Mouse (Mus musculus) testis, postnatal 14 days (tissue): Measurements from ENCODE around the gene Nrros.

Experiments
- DNase-seq: peaks from one replicate; pipeline ENCODE4 v3.0.0; 2021; ENCODE audit warnings: low spot score

Nrros gene

DNA sequence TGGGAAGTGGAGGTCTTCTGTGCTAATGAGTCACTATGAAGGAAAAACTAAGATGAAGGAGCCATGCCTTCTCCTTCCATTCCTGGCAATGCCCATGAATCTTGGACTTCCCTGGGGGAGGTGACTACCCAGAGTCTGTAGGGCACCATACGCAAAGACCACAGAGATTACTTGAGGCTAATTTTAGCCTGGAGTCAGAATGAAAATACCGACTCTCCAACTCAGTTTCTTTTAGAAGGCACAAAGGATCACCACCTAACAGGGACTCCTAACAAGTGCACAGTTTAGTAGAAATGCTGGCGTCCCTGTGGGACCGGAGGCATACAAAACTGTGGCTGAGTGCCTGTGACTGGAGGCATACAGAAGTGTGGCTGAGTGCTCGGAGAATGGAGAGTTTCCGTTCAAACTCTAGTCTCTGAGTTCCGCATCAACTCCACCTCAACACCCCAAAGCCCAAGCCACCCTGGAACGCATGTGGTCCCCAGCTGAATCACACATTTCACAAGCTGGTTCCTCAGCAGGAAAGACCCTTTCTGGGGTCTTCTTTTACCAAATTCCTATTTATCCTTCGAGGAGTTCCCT is 4.6 kb downstream of the Nrros start:
- no peak for DNase-seq

DNA sequence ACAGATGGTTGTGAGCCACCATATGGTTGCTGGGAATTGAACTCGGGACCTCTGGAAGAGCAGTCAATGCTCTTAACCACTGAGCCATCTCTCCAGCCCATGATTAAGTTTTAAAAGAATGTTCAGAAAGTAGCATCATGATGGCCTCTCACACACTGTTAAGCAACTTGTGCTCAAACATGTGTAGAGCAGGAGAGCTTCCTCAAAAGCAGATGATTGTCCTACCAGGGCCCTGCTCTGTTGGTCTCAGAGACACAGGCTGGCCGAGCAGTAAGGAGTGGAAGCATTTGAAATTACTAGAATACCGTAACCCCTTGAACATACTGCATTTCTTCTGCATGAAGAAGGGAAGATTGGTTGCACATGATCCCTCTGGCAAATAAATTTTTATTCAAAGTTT is 6.4 kb downstream of the Nrros start:
- no peak for DNase-seq

DNA sequence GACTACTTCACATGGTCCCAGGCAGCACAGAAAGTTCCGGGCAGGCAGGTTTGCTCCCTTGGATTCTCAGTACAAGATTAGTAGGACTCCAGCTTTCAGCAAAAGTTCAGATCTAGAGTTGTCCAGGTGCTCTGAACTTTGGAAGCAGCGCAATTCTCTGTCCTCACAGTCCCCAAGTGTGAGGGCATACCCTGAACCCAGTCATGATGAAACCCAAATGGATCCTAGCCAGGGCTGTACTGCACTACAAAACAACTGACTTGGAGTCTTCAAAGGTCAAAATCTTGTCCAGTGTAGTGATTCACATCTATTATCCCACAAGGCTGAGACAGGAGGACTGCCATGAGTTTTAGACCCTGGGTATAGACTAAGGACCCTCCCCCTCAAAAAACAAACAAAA is 8.0 kb downstream of the Nrros start:
- DNase-seq, result no peak

DNA sequence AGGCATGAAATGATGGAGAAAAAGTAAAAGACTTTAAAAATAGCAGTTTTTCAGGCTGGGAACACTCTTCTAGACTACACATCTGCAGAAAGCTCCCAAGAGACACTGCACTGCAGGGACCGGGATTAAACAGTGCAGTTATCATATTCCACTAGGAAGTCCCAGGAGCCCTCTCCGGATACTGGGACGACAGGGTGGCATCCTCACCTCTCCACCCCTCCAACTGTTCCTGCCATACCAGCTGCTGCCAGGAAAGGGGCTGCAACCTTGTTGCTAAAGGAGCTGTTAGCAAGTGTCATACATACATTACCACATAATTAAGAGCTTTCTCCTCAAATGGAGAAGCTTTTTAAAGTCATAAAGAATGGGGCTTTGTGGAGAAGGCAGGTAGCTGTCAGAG is 8.7 kb downstream of the Nrros start:
- no peak for DNase-seq

DNA sequence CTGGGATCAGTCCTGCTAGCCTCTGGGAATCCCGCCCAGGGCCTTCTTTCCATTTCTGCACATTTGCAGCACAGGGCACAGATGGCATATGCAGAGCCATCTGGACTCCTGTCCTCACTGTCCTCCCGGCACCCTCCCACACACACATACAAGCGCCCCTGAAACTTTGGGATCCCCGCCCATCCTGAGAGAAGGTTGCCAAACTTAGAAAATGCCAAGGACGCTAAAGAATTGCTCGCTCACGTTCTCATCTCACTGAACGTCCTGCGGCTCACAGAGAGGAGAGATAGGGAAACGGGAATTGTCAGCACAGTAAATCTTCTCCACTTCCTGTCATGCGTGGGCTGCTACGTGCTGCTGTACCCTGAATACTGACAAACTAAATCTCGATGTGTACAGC is 11.0 kb downstream of the Nrros start:
- DNase-seq, result peak; percentile 42

DNA sequence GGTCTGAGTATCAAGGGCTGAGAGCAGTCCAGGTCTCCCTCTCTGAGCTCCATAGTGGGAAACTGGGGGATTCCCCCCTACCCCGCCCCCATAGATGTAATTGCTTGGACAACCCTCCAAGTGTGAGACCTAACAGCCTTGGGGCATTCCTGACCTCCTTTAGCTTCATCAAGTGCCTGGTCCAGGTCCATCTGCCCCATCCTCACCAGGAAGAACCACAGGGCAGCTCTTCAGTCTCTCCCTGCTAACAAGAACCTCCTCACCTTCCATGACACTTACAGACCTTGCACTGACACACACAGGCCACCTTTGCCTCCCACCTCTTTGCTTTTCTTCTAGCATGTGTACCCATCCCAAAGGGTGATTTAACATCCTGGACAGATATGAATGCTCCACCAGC is 11.4 kb downstream of the Nrros start:
- no peak for DNase-seq

DNA sequence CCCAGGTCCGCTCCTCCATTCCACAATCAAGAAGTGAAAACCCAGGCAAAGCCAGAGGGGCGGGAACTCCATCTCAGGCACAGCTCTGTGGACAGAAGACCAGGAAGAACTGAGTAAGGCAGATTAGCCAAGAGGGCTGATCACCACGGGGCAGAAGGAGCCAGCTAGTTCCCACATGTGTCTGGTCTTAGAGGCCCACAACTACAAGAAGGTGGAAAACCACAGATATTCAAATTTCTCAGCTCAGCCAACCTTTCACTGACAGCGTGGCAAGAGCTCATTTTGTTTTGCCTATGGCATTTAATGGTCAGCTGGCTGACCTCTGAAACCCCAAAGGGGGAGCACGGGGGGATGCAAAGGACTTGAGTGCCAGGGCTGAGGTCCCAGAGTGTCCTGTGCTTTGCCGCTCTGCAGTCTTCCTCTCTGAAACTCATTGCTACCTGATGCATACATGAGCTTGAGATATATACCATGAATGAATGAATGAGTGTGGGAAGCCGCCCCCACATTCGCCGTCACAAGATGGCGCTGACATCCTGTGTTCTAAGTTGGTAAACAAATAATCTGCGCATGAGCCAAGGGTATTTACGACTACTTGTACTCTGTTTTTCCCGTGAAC is 17.7 kb downstream of the Nrros start:
- DNase-seq, result no peak

DNA sequence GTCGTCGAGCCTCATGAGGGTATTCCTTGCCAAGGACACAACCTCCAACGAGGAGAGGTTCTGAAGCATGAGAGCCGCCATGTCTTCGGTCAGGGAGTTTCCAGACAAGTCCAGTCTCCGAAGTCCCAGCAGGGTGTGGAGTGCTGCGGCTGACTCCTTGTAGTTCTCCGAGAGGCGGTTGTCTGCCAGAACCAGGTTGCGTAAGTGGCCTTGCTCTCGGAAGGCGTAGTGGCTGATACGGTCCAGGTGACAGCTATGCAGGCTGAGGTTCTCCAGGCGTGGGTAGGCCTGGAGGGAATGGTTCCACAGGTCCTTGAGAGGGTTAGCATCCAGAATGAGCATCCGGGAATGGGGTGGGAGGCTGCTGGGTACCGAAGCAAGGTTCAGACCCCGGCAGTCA is 20.8 kb downstream of the Nrros start:
- no peak for DNase-seq

DNA sequence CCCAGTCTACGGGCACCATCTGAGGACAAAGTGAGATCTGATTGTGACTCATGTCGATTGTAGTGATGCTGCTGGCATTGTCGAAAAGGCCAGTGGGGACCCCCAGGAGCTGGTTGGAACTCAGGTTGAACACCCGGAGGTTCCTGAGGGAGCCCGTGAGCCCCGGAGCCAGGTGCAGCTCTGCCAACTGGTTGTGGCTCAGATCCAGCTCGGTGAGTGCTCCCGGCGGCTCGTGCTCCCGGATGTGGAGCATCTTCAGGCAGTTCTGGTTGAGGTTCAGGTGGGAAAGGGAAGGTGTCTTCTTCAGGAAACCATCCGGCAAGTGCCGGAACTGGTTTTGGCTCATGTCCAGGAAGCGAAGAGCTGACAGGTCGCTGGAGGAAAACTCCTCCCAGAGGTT is 21.6 kb downstream of the Nrros start:
- DNase-seq, result no peak

DNA sequence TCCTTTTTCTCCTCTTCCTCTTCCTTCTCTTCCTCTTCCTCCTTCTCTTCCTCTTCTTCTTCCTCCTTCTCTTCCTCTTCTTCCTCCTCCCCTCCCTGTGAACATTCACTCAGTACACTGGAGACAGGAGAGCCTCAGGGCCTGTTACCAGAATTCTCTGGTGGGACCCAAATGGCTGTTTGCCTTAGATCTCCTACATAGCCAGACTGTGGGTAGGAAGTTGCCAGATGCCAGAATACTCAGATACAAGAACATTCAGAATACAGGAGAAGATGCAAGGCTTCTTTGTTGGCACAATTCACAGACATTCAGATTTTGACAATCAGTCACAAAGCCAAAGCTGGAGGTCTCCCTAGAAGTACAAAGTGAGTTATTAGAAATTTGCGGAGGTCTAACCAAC is 26.4 kb downstream of the Nrros start:
- no peak for DNase-seq

DNA sequence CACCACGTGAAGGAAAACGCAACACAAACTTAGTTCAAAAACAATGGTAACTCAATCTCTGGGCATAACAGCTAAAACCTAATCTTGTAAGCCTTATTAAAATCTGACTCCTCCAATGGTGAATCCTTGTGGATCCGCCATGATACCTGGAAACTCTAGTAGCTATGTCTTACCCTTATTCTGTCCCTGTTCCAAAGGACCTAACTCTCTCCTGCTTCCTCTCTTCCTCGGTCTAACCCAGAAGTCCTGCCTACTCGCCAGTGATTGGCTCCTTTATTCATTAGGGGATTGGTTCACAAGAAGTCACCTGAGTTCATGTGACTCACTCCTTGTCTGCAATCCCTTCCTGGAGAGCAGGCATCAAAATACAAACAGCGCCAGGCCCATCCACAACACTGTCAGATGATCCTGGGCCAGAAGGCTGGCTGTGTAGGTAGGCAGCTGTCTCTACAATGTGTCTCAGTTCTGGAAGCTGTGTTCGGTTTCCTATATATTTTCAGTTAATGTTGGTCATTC is 29.5 kb downstream of the Nrros start:
- no peak for DNase-seq

DNA sequence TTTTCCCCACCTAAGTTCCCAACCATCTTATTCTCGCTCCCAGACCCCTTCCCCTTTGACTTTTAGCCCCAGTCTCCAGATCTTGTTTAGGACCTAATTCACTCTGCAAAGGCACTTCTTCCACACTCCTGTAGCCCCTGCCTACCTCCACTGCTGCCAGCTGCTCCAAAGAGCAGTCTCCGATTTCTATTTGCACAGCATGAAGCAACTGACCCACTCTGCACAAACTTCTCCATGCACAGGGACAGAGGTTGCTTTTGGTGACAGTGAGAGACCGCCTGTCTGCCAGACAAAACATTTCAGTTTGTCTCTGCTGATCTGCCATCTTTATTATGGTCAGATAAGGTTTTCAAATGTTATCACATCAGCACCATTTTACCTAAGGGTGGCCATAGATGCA is 32.2 kb downstream of the Nrros start:
- DNase-seq, result no peak

DNA sequence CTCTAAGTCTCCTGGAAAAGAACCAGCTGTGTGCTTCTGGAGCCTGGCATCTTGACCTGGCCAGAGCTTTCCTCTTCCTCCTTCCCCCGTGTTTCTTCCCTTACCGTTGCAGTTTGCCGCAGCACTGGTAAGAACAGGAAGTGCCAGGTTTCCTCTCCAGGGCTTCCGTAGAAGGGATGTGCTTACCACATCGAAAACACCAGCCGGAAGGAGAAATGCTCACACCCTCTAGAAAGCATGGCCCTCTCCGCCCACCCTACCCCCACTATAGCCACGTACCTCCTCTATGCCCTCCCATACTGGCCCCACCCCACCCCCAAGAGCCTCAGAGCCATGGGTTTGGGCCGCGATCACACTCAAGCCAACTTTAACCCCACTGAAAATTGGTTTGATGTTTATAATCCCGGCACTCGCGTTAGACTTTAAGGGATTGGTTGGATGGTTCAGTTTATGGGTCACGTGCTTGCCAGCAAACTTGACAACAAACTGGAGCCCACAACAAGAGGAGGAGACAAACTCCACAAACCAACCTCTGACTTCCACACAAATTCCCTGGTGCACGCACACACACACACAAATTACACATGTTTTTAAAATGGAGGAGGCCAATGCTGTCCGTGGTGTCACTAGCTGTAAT is 35.1 kb downstream of the Nrros start:
- DNase-seq, result no peak

DNA sequence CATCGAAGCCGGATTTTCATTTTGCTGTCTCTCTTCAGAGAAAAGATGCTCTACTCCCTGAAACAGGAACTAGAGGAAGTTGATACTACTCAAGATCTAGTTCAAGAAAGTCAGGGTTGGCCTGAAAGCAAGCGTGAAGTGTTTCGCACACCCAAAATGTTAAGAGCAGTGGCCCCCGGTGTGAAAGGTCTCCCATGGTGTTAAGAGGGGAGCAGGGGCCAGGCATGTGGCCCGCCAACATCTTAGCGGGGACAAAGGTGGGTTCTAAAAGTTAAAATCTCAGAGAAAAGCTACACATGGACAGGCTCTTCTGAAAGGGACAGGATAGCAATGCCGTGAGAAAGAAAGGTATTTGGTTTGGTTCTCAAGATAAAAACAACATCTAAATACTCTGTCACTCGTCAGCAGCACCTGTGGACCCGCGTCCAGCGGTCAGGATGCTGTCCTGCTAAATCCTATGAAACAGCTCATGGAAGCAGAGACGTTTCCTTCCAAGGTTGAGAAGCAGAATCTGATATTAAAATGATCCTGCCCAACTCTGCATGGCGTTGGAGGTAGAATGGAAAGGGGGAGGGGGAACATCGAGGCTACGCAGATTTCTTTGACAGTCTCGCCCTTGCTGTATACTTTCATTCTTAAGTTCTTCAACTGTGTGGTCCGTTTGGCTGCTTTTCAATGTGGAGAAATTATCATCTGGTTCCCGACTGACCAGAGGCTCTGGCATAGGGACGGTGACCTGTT is 35.8 kb downstream of the Nrros start:
- no peak for DNase-seq

DNA sequence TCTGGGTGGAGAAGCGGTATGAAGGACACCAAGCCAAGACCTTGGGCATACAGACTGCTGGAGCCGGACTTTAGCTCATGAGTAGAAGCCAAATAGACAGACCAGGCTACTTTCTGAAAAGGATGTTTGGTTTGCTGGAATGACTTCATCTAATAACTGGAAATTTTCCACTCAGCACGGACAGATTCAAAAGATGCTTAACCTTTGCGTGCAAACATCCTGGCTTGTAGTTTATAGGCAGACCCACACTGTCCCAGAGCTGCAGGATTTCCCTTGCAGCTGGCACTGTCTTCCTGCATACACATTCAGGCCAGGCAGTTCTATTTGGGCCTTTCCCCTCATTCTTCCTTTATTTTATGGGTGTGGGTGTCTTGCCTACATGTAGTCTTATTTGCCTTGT is 38.3 kb downstream of the Nrros start:
- DNase-seq, result no peak

DNA sequence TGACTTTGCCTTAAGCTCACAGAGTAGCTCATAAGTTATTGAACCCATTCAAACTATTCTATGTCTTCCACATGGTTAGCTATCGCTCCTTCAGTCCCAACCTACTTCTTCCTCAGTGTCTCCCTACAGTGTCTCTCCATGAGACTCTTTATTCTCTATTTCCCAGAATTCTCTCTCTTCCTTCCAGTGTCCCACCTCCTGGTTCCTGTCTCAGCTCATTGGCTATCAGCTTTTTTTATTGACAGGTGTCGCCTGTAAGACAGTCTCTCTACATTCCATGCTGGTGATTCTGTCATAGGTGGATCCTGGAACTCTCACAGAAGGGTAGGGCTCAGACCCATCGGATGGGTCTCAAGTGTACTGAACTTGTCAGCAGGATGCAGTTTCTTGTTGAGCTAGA is 40.0 kb downstream of the Nrros start:
- no peak for DNase-seq

DNA sequence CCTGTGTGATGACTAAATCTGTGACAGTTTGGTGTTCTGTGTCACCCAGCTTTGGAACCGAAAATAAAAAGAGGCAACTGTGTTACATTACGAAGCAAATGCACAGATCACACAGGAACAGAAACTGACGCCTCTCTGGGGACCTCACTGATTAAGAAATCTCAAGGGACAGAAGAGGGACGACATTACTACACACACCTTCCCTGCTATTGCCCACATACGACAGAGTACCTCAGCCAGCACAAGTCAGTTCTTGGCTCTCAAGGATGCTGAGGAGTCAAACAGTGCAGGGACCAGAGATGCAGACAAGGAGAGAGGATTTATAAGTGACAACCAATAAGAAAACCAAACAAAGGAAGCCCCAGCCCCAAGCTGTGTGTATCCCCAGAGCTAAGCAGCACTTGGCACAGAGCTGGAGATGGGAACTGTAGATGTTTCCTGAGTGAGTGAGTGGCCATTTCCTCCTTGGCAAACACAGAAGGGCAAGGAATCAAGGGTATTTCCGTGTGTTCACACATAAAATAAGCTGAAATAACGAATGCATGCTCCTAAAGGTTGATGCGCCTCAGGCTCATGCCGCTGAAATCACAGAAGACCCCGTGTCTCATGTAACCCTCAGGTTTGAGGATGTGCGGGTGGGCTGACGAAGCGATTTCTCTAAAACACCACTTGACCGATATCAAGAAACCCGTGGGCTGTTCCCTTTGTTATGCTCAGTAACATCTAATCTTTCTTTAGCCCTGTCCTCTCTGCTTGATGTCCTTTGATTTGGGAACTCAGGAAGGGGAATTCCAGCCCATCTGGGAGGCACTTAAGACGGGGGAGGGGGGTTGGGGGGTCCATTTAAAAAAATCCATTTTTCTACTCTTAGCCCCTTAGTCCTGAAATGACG is 40.7 kb downstream of the Nrros start:
- no peak for DNase-seq

DNA sequence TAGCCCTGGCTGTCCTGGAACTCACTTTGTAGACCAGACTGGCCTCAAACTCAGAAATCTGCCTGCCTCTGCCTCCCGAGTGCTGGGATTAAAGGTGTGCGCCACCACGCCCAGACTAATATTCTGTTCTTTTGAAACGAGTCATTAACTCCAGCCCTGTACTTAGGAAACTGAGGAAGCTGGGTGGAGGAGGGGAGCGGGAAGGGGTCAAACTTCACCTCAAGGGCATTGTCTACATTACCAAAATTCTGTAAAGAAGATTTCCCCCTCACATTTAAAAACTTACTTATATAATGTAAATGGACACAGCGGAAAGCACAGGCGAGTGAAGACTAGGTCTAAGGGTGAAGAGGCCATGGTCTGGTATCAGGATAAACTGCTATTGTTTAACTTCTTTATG is 41.4 kb downstream of the Nrros start:
- no peak for DNase-seq

DNA sequence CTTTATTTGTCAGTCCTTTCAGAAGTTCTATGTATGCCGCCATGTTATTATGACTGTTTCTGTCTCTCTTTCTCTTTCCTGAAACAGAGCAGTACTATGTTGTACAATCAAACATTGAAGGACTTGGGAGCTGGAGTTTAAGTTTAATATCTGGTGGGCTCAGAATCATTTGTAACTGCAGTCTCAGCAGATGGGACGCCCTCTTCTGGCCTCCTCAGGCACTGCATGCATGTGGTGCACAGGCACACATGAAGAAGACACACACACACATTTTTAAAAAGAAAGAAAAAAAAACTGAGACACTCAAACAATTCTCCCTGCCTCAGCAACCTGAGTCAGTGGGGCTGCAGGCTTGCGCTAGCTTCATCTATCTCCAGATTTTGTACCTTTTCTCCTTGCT is 44.9 kb downstream of the Nrros start:
- DNase-seq, result no peak

DNA sequence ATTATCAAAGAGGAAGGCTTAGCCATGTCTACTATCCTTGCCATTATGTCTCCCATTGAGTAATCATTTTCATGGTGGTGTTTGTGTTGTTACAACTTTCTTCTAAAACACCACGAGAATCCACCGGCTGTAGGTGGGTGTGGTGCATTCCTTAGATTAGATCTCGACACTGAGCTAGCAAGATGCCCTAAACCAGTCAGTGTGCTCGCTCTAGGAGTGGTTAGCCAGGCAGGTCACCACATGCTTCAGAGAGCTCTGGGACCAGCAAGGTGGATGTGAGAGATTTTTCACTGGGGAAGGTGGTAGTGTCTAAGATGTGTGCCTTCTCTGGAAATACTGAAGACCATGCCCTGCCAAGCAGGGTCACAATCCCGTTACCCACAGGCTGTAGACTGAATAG is 49.2 kb downstream of the Nrros start:
- DNase-seq, result no peak

DNA sequence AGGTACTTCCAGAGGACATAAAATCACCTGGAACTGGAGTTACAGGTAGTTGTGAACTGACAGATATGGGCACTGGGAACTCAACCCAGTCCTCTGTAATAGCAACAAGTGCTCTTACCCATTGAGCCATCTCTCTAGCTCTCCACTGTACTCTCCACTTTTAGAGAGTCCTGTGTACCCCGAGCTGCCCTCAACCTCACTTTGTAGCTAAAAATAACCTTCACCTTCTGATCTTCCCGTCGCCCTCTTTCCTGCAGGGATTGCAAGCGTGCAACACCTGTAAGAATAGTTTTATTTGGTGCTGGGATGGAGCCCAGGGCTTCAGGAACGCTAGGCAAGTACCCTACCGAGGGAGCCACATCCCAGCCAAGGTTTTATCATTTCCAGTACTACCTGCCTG is 49.6 kb downstream of the Nrros start:
- DNase-seq, result no peak
